Mouse (Mus musculus) lung, postnatal 14 days (tissue): Measurements from ENCODE around the gene Olfr99.
"Not testable (repeated sequence)": the region's sequence is repeated elsewhere in the genome, so short reads cannot be mapped to it uniquely, and the experiment has no call there.

Experiments
- DNase-seq: peaks from one replicate; pipeline ENCODE4 v3.0.0; 2021

The Olfr99 gene

GRCm38 (mm10) chr17:37283360-37283759, at the start of gene Olfr99:
Gene Olfr99, minus strand, starts transcription at chr17:37283460.
- DNase-seq = no peak

GRCm38 (mm10) chr17:37316954-37317353, 33.7 kb upstream of the Olfr99 start, which contains the start of gene Olfr102:
Gene Olfr102, minus strand, starts transcription at chr17:37317054.
- DNase-seq = no peak

GRCm38 (mm10) chr17:37310146-37310699, 27.0 kb upstream of the Olfr99 start:
- no peak for DNase-seq

GRCm38 (mm10) chr17:37308483-37308882, 25.2 kb upstream of the Olfr99 start:
- no peak for DNase-seq

GRCm38 (mm10) chr17:37304213-37304612, 21.0 kb upstream of the Olfr99 start, which contains the start of gene Olfr101:
Gene Olfr101, minus strand, starts transcription at chr17:37304313.
- no peak for DNase-seq

- no peak for DNase-seq
Observed at GRCm38 (mm10) chr17:37280331-37280730, 2.9 kb downstream of the Olfr99 start.

GRCm38 (mm10) chr17:37276573-37276972, 6.7 kb downstream of the Olfr99 start:
- no peak for DNase-seq

- DNase-seq = no peak
Observed at GRCm38 (mm10) chr17:37275626-37276248, 7.5 kb downstream of the Olfr99 start.

GRCm38 (mm10) chr17:37270702-37271092, 12.6 kb downstream of the Olfr99 start:
- DNase-seq = peak; percentile 56

GRCm38 (mm10) chr17:37270058-37270701, 13.1 kb downstream of the Olfr99 start, which contains the start of gene H2-M3:
Gene H2-M3, plus strand, starts transcription at chr17:37270220.
- DNase-seq = peak; percentile 95

GRCm38 (mm10) chr17:37263626-37264025, 19.6 kb downstream of the Olfr99 start, which contains the start of gene Olfr98:
Gene Olfr98, minus strand, starts transcription at chr17:37263749.
- no peak for DNase-seq

GRCm38 (mm10) chr17:37250544-37250943, 32.7 kb downstream of the Olfr99 start:
- peak; percentile 21 for DNase-seq

- DNase-seq = no peak
Observed at GRCm38 (mm10) chr17:37249460-37249859, 33.8 kb downstream of the Olfr99 start.

- peak; percentile 49 for DNase-seq
Observed at GRCm38 (mm10) chr17:37246715-37247114, 36.5 kb downstream of the Olfr99 start.

GRCm38 (mm10) chr17:37242198-37242597, 41.1 kb downstream of the Olfr99 start:
- no peak for DNase-seq

GRCm38 (mm10) chr17:37237230-37237629, 46.0 kb downstream of the Olfr99 start, which contains the start of gene Olfr97:
Gene Olfr97, minus strand, starts transcription at chr17:37237330.
- DNase-seq = not testable (repeated sequence)
